Mouse (Mus musculus) thymus, adult 2 months (tissue): Measurements from ENCODE around the gene Tshr.

Experiments
- CTCF ChIP-seq: fragments of 200-500 bp; IDR thresholded peaks from 2 replicates; pipeline ENCODE4 v1.5.1; 2012; ENCODE audit warnings: mild to moderate bottlenecking, control low read depth, low read length, moderate library complexity, borderline replicate concordance; ENCODE audit not compliant: control insufficient read depth, poor library complexity, insufficient read depth; ENCODE audit errors: extremely low read depth
- POLR2A ChIP-seq: fragments of 200-500 bp; IDR thresholded peaks from 2 replicates; pipeline ENCODE4 v1.6.1; 2012; ENCODE audit warnings: mild to moderate bottlenecking, low read length, control low read depth, moderate library complexity; ENCODE audit not compliant: control insufficient read depth, poor library complexity, insufficient read depth; ENCODE audit errors: extremely low read depth

GRCm38 (mm10) chr12:91412461-91413182 is 28.3 kb downstream of the Tshr start:
- TF ChIP-seq POLR2A (no peak), CTCF (no peak)
